ENCODE assay signal across 27 mouse cellular contexts in genomic region chr14:97964543-97965069, GRCm38 (mm10).
DNase-seq lines count a peak whose midpoint lies in the region; ATAC-seq lines count a peak whose summit lies in the region.
"Had no signal": no experiment of that assay in that cellular context is flagged by ENCODE, and none has a peak within 500 bp of the region (broad histone marks: within the 10 kb centered on the region; RNA-seq: fewer than 3 reads in every experiment).

No protein-coding gene starts in this region.

- WGBS in heart, embryonic 16.5 days, result 61% methylated on average over 2 of the region's 2 CpGs
- 30% methylated on average over 2 of the region's 2 CpGs for whole genome bisulfite sequencing in lung, embryonic 15.5 days
- WGBS in neural tube, embryonic 13.5 days, result 46% methylated on average over 2 of the region's 2 CpGs
- WGBS in neural tube, embryonic 15.5 days, result 43% methylated on average over 2 of the region's 2 CpGs

- H3K4me1 ChIP-seq in heart, embryonic 16.5 days (ENCODE audit: control insufficient read depth, insufficient read depth, low read length), result 0 out of 2 replicates have a peak, but pooled peaks cover 2% of the 10 kb centered on the region
- H3K4me1 ChIP-seq in lung, embryonic 15.5 days, result 0 out of 2 replicates have a peak, but pooled peaks cover 3% of the 10 kb centered on the region
- peaks cover 24% of the 10 kb centered on the region for H3K4me1 ChIP-seq in neural tube, embryonic 13.5 days (replicated peaks)
- H3K4me1 ChIP-seq in neural tube, embryonic 15.5 days, result 0 out of 2 replicates have a peak, but pooled peaks cover 6% of the 10 kb centered on the region
- H3K4me1 ChIP-seq: kidney, embryonic 15.5 days had no signal

- no peaks in the 10 kb centered on the region for H3K27me3 ChIP-seq in heart, embryonic 16.5 days (ENCODE audit: control insufficient read depth, insufficient read depth, low read length)
- H3K27me3 ChIP-seq in lung, embryonic 15.5 days, result no peaks in the 10 kb centered on the region
- H3K27me3 ChIP-seq in neural tube, embryonic 13.5 days, result no peaks in the 10 kb centered on the region
- no peaks in the 10 kb centered on the region for H3K27me3 ChIP-seq in neural tube, embryonic 15.5 days (replicated peaks)
- H3K27me3 ChIP-seq: embryonic facial prominence, embryonic 13.5 days; forebrain, embryonic 15.5 days; heart, embryonic 13.5 days; kidney, embryonic 15.5 days; midbrain, embryonic 15.5 days had no signal

- no peak for ATAC-seq in heart, embryonic 16.5 days (replicated peaks; ENCODE audit: extremely low read depth, insufficient read depth, low FRiP score)
- ATAC-seq in lung, embryonic 15.5 days (ENCODE audit: borderline replicate concordance, extremely low read depth, low FRiP score, low TSS enrichment), result no peak; the same call in 1 of the 2 replicates
- ATAC-seq in neural tube, embryonic 13.5 days (ENCODE audit: low read depth), result no peak
- ATAC-seq in neural tube, embryonic 15.5 days (ENCODE audit: low FRiP score), result no peak
- ATAC-seq: forebrain, embryonic 15.5 days had no signal

- no peak for DNase-seq in heart, adult 18-20 months
- no peak for DNase-seq in lung, postnatal 10 days
- no peak for DNase-seq in urinary bladder, adult 2 months (ENCODE audit: low spot score)
- DNase-seq: adrenal gland, postnatal 14 days; cerebellum, adult 18-20 months; cerebellum, postnatal 10 days; gastrocnemius, postnatal 25 days; heart, adult 11 months; heart, postnatal 14 days; kidney, adult 18-20 months; kidney, postnatal 25 days; liver; thymus, adult 2 months; thymus, postnatal 36 days had no signal

- H3K4me3 ChIP-seq in heart, embryonic 16.5 days (ENCODE audit: low read length), result no peak overlapping the region
- no peak overlapping the region for H3K4me3 ChIP-seq in lung, embryonic 15.5 days
- H3K4me3 ChIP-seq in neural tube, embryonic 13.5 days, result no peak overlapping the region
- no peak overlapping the region for H3K4me3 ChIP-seq in neural tube, embryonic 15.5 days (replicated peaks)
- H3K4me3 ChIP-seq: embryonic facial prominence, embryonic 13.5 days; forebrain, embryonic 10.5 days; forebrain, embryonic 15.5 days; heart, embryonic 13.5 days; hindbrain, embryonic 10.5 days; kidney, embryonic 15.5 days; midbrain, embryonic 15.5 days had no signal

- H3K36me3 ChIP-seq in heart, embryonic 16.5 days (ENCODE audit: control insufficient read depth, insufficient read depth), result no peaks in the 10 kb centered on the region
- no peaks in the 10 kb centered on the region for H3K36me3 ChIP-seq in lung, embryonic 15.5 days
- no peaks in the 10 kb centered on the region for H3K36me3 ChIP-seq in neural tube, embryonic 13.5 days
- H3K36me3 ChIP-seq in neural tube, embryonic 15.5 days, result no peaks in the 10 kb centered on the region
- H3K36me3 ChIP-seq: embryonic facial prominence, embryonic 13.5 days; forebrain, embryonic 10.5 days; forebrain, embryonic 15.5 days; heart, embryonic 13.5 days; hindbrain, embryonic 10.5 days; kidney, embryonic 15.5 days; midbrain, embryonic 15.5 days had no signal

- H3K9me3 ChIP-seq in heart, embryonic 16.5 days (replicated peaks; ENCODE audit: control insufficient read depth, low read length), result no peaks in the 10 kb centered on the region
- H3K9me3 ChIP-seq in lung, embryonic 15.5 days, result no peaks in the 10 kb centered on the region
- H3K9me3 ChIP-seq in neural tube, embryonic 13.5 days, result no peaks in the 10 kb centered on the region
- no peaks in the 10 kb centered on the region for H3K9me3 ChIP-seq in neural tube, embryonic 15.5 days (replicated peaks)
- H3K9me3 ChIP-seq: embryonic facial prominence, embryonic 13.5 days; forebrain, embryonic 10.5 days; forebrain, embryonic 15.5 days; heart, embryonic 13.5 days; hindbrain, embryonic 10.5 days; kidney, embryonic 15.5 days; midbrain, embryonic 15.5 days had no signal

- 0 out of 2 replicates have a peak overlapping the region, but pooled peaks have one; percentile 14 for H3K27ac ChIP-seq in heart, embryonic 16.5 days (ENCODE audit: low read length)
- peak overlapping the region; percentile 47; the same call in 1 of the 2 replicates for H3K27ac ChIP-seq in lung, embryonic 15.5 days
- peak overlapping the region; percentile 43; the same call in 1 of the 2 replicates for H3K27ac ChIP-seq in neural tube, embryonic 13.5 days (replicated peaks)
- H3K27ac ChIP-seq in neural tube, embryonic 15.5 days (replicated peaks), result no peak overlapping the region
- H3K27ac ChIP-seq: embryonic facial prominence, embryonic 13.5 days; forebrain, embryonic 10.5 days; forebrain, embryonic 15.5 days; heart, embryonic 13.5 days; hindbrain, embryonic 10.5 days; kidney, embryonic 15.5 days; liver, embryonic 14.5 days; macrophage; midbrain, embryonic 15.5 days had no signal

- no peak overlapping the region for H3K9ac ChIP-seq in heart, embryonic 16.5 days (ENCODE audit: low read length)
- no peak overlapping the region for H3K9ac ChIP-seq in lung, embryonic 15.5 days
- no peak overlapping the region for H3K9ac ChIP-seq in neural tube, embryonic 13.5 days
- H3K9ac ChIP-seq in neural tube, embryonic 15.5 days (replicated peaks), result no peak overlapping the region
- H3K9ac ChIP-seq: embryonic facial prominence, embryonic 13.5 days; forebrain, embryonic 15.5 days; heart, embryonic 13.5 days; kidney, embryonic 15.5 days; liver, embryonic 14.5 days; midbrain, embryonic 15.5 days had no signal

- no peak overlapping the region for H3K4me2 ChIP-seq in heart, embryonic 16.5 days (ENCODE audit: low read depth, low read length)
- H3K4me2 ChIP-seq in lung, embryonic 15.5 days, result no peak overlapping the region
- H3K4me2 ChIP-seq in neural tube, embryonic 13.5 days, result no peak overlapping the region
- no peak overlapping the region for H3K4me2 ChIP-seq in neural tube, embryonic 15.5 days
- H3K4me2 ChIP-seq: embryonic facial prominence, embryonic 13.5 days; forebrain, embryonic 15.5 days; heart, embryonic 13.5 days; kidney, embryonic 15.5 days; midbrain, embryonic 15.5 days had no signal
